Mouse (Mus musculus): ENCODE results near the gene Kazn.

- TF ChIP-seq CTCF (IDR thresholded peaks at IDR 0.05; ENCODE audit: control insufficient read depth, insufficient read depth, low read length) (no peak), POLR2A (IDR thresholded peaks at IDR 0.05; ENCODE audit: borderline replicate concordance, control insufficient read depth, low read depth, low read length) (no peak)
Measured at GRCm38 (mm10) chr4:142179531-142179930, 59.7 kb downstream of the Kazn start.
